Mouse (Mus musculus) heart, adult 2 months (tissue): Measurements from ENCODE around the gene Exoc7.

ENCODE experiments used
- CTCF ChIP-seq: fragments of 200-600 bp; IDR thresholded peaks from 2 replicates; pipeline ENCODE4 v1.8.1; 2022; ENCODE audit warnings: antibody characterized with exemption, mild to moderate bottlenecking, moderate library complexity
- POLR2A ChIP-seq: fragments of 200-500 bp; IDR thresholded peaks from 2 replicates; pipeline ENCODE4 v1.6.1; 2011; ENCODE audit warnings: mild to moderate bottlenecking, low read depth, low read length, control low read depth; ENCODE audit not compliant: insufficient read depth

DNA sequence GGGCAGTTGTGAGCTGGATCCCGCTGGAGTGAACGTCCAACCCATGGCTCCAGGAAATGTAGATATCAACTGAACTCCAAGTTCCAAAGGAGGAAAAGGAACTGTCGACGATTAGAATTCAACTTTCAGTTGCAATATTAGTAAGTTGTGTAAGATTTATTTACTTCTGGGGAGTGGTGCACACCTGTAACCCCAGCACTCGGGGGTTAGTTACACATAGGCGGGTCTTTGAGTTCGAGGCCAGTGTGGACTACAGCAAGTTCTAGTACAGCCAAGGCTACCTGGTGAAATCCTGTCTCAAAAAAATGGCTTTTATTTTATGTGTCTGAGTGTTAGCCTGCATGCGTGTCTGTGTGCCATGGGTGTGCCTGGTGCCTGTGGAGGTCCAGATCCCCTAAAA, 46.5 kb upstream of the Exoc7 start:
- TF ChIP-seq CTCF (no peak), POLR2A (no peak)
